Mouse (Mus musculus) CH12.LX (cell line): ENCODE results near the gene Prss8. TPM values are rescaled to one million over a fixed set of nuclear protein-coding genes. Genes with fewer than 3 reads are reported as not detected.
A peak's percentile ranks its signal among the peaks of the same experiment; 100 is the strongest.

Experiments
- DNase-seq: peaks from one replicate; pipeline ENCODE4 v3.0.0-alpha.2; 2013; ENCODE audit errors: extremely low read depth
- H3K27ac ChIP-seq: 2 replicates; pipeline ENCODE4 v1.5.1; 2012; ENCODE audit warnings: low read depth, mild to moderate bottlenecking, control low read depth, moderate library complexity; ENCODE audit not compliant: insufficient read depth
- H3K27me3 ChIP-seq: replicated peaks from 2 replicates; pipeline ENCODE3; 2012; ENCODE audit warnings: inconsistent platforms
- H3K36me3 ChIP-seq, 2 experiments: replicated peaks in 1 of 2; 2 replicates each; pipeline versions ENCODE3 to v1.6.1; 2012; ENCODE audit warnings: inconsistent platforms in 1 of 2, low read length in 1 of 2, mild to moderate bottlenecking in 1 of 2, mixed read lengths in 1 of 2, moderate library complexity in 1 of 2; ENCODE audit not compliant: control insufficient read depth in 1 of 2, insufficient read depth in 1 of 2
- H3K4me1 ChIP-seq, 2 experiments: 2 replicates each; pipeline ENCODE4 v1.6.1; 2012; ENCODE audit warnings: inconsistent platforms in 1 of 2, moderate library complexity in 1 of 2; ENCODE audit not compliant: insufficient read depth in 2 of 2, control insufficient read depth in 1 of 2
- H3K4me2 ChIP-seq: 2 replicates; pipeline ENCODE4 v1.6.1; 2012; ENCODE audit warnings: low read depth, mild to moderate bottlenecking, control low read depth; ENCODE audit not compliant: poor library complexity, insufficient read depth, severe bottlenecking
- H3K4me3 ChIP-seq, 3 experiments: fragments of 150-350 bp in 1 of 3; sonication (generic) in 1 of 3; replicated peaks in 1 of 3; 2 replicates each; pipeline versions ENCODE3 to v1.5.1; 2011 to 2012; ENCODE audit warnings: low read depth in 2 of 3, low read length in 2 of 3, mild to moderate bottlenecking in 2 of 3, moderate library complexity in 2 of 3, control low read depth in 1 of 3, improper control_type of control experiment in 1 of 3, inconsistent platforms in 1 of 3, mixed read lengths in 1 of 3; ENCODE audit not compliant: poor library complexity in 1 of 3
- H3K79me2 ChIP-seq: replicated peaks from 2 replicates; pipeline ENCODE4 v1.6.1; 2012; ENCODE audit warnings: mild to moderate bottlenecking, moderate library complexity; ENCODE audit not compliant: control insufficient read depth, poor library complexity, insufficient read depth, severe bottlenecking; ENCODE audit errors: extremely low read depth
- H3K9ac ChIP-seq: 2 replicates; pipeline ENCODE4 v1.6.1; 2012; ENCODE audit warnings: low read depth, mild to moderate bottlenecking, control low read depth, moderate library complexity; ENCODE audit not compliant: insufficient read depth
- H3K9me3 ChIP-seq: replicated peaks from 2 replicates; pipeline ENCODE3; 2012; ENCODE audit warnings: low read length, inconsistent platforms, mixed read lengths
- BHLHE40 ChIP-seq: IDR thresholded peaks from 2 replicates; pipeline ENCODE4 v1.6.1; 2011; ENCODE audit warnings: mild to moderate bottlenecking, low read depth, low read length, improper control_type of control experiment
- CHD2 ChIP-seq: IDR thresholded peaks from 2 replicates; pipeline ENCODE4 v1.6.1; 2011; ENCODE audit warnings: low read length, improper control_type of control experiment
- CTCF ChIP-seq, 2 experiments: IDR thresholded peaks in 1 of 2; conservative IDR thresholded peaks in 1 of 2; 2 replicates each; pipeline ENCODE4 v1.5.1; 2011 to 2012; ENCODE audit warnings: low read depth in 2 of 2, low read length in 2 of 2, improper control_type of control experiment in 1 of 2, inconsistent platforms in 1 of 2, mild to moderate bottlenecking in 1 of 2, moderate library complexity in 1 of 2
- E2F4 ChIP-seq: IDR thresholded peaks from 2 replicates; pipeline ENCODE4 v1.6.1; 2011; ENCODE audit warnings: low read depth, low read length, improper control_type of control experiment; ENCODE audit not compliant: insufficient replicate concordance
- ELF1 ChIP-seq: IDR thresholded peaks from 2 replicates; pipeline ENCODE4 v1.6.1; 2014; ENCODE audit warnings: low read depth, mild to moderate bottlenecking, inconsistent platforms, low read length, improper control_type of control experiment
- EP300 ChIP-seq: IDR thresholded peaks from 2 replicates; pipeline ENCODE4 v1.6.1; 2011; ENCODE audit warnings: low read length, improper control_type of control experiment
- ETS1 ChIP-seq: conservative IDR thresholded peaks from 2 replicates; pipeline ENCODE4 v1.6.1; 2012; ENCODE audit warnings: low read depth, mild to moderate bottlenecking, inconsistent platforms, low read length, improper control_type of control experiment, moderate library complexity
- HCFC1 ChIP-seq: IDR thresholded peaks from 2 replicates; pipeline ENCODE4 v1.6.1; 2012; ENCODE audit warnings: low read depth, mild to moderate bottlenecking, inconsistent platforms, low read length, improper control_type of control experiment
- IRF4 ChIP-seq: IDR thresholded peaks from 2 replicates; pipeline ENCODE4 v1.6.1; 2014; ENCODE audit warnings: low read depth, mild to moderate bottlenecking, inconsistent platforms, low read length, improper control_type of control experiment
- JUN ChIP-seq: IDR thresholded peaks from 2 replicates; pipeline ENCODE4 v1.6.1; 2011; ENCODE audit warnings: low read depth, mild to moderate bottlenecking, low read length, improper control_type of control experiment, moderate library complexity; ENCODE audit not compliant: insufficient read depth
- JUND ChIP-seq: conservative IDR thresholded peaks from 2 replicates; pipeline ENCODE4 v1.6.1; 2011; ENCODE audit warnings: low read depth, low read length, improper control_type of control experiment
- KAT2A ChIP-seq: IDR thresholded peaks from 2 replicates; pipeline ENCODE4 v1.6.1; 2012; ENCODE audit warnings: low read length, improper control_type of control experiment, inconsistent platforms; ENCODE audit not compliant: insufficient replicate concordance
- MAFK ChIP-seq: IDR thresholded peaks from 2 replicates; pipeline ENCODE4 v1.6.1; 2011; ENCODE audit warnings: low read length, improper control_type of control experiment; ENCODE audit not compliant: insufficient replicate concordance
- MAX ChIP-seq: IDR thresholded peaks from 2 replicates; pipeline ENCODE4 v1.6.1; 2011; ENCODE audit warnings: low read length, improper control_type of control experiment
- MAZ ChIP-seq: IDR thresholded peaks from 2 replicates; pipeline ENCODE4 v1.6.1; 2012; ENCODE audit warnings: low read depth, mild to moderate bottlenecking, inconsistent platforms, low read length, improper control_type of control experiment, moderate library complexity
- MEF2A ChIP-seq: IDR thresholded peaks from 2 replicates; pipeline ENCODE4 v1.6.1; 2014; ENCODE audit warnings: low read depth, mild to moderate bottlenecking, inconsistent platforms, low read length, improper control_type of control experiment, borderline replicate concordance
- MXI1 ChIP-seq: IDR thresholded peaks from 2 replicates; pipeline ENCODE4 v1.6.1; 2011; ENCODE audit warnings: mild to moderate bottlenecking, low read depth, low read length, improper control_type of control experiment
- MYC ChIP-seq: IDR thresholded peaks from 2 replicates; pipeline ENCODE4 v1.6.1; 2011; ENCODE audit warnings: low read depth, mild to moderate bottlenecking, improper control_type of control experiment, low read length
- NELFE ChIP-seq: IDR thresholded peaks from 2 replicates; pipeline ENCODE4 v1.6.1; 2011; ENCODE audit warnings: low read depth, low read length, improper control_type of control experiment
- NRF1 ChIP-seq: IDR thresholded peaks from 2 replicates; pipeline ENCODE4 v1.6.1; 2014; ENCODE audit warnings: low read depth, mild to moderate bottlenecking, inconsistent platforms, low read length, improper control_type of control experiment, moderate library complexity
- PAX5 ChIP-seq: IDR thresholded peaks from 2 replicates; pipeline ENCODE4 v1.6.1; 2012; ENCODE audit warnings: low read length, inconsistent platforms, mixed read lengths
- POLR2A ChIP-seq: IDR thresholded peaks from 2 replicates; pipeline ENCODE4 v1.6.1; 2011; ENCODE audit warnings: low read depth, mild to moderate bottlenecking, improper control_type of control experiment, low read length
- POLR2AphosphoS2 ChIP-seq: IDR thresholded peaks from 2 replicates; pipeline ENCODE4 v1.6.1; 2011; ENCODE audit warnings: low read depth, low read length, improper control_type of control experiment
- RAD21 ChIP-seq: IDR thresholded peaks from 2 replicates; pipeline ENCODE4 v1.6.1; 2011; ENCODE audit warnings: low read depth, mild to moderate bottlenecking, low read length, improper control_type of control experiment, moderate library complexity
- RCOR1 ChIP-seq: conservative IDR thresholded peaks from 2 replicates; pipeline ENCODE4 v1.6.1; 2012; ENCODE audit warnings: low read depth, mild to moderate bottlenecking, inconsistent platforms, low read length, improper control_type of control experiment
- SIN3A ChIP-seq: IDR thresholded peaks from 2 replicates; pipeline ENCODE4 v1.6.1; 2012; ENCODE audit warnings: low read length, improper control_type of control experiment, inconsistent platforms
- SMC3 ChIP-seq: IDR thresholded peaks from 2 replicates; pipeline ENCODE4 v1.6.1; 2011; ENCODE audit warnings: low read depth, low read length, improper control_type of control experiment
- TBP ChIP-seq: conservative IDR thresholded peaks from 2 replicates; pipeline ENCODE4 v1.6.1; 2011; ENCODE audit warnings: low read depth, low read length, improper control_type of control experiment
- TCF12 ChIP-seq: IDR thresholded peaks from 2 replicates; pipeline ENCODE4 v1.6.1; 2014; ENCODE audit warnings: low read depth, mild to moderate bottlenecking, inconsistent platforms, low read length, improper control_type of control experiment
- UBTF ChIP-seq: IDR thresholded peaks from 2 replicates; pipeline ENCODE4 v1.6.1; 2012; ENCODE audit warnings: low read depth, mild to moderate bottlenecking, inconsistent platforms, low read length, improper control_type of control experiment, moderate library complexity
- USF2 ChIP-seq: conservative IDR thresholded peaks from 2 replicates; pipeline ENCODE4 v1.6.1; 2011; ENCODE audit warnings: low read depth, low read length, improper control_type of control experiment
- ZKSCAN1 ChIP-seq: IDR thresholded peaks from 2 replicates; pipeline ENCODE4 v1.6.1; 2012; ENCODE audit warnings: low read depth, inconsistent platforms, low read length, improper control_type of control experiment, borderline replicate concordance
- ZMIZ1 ChIP-seq: IDR thresholded peaks from 2 replicates; pipeline ENCODE4 v1.6.1; 2012; ENCODE audit warnings: low read depth, mild to moderate bottlenecking, inconsistent platforms, low read length, improper control_type of control experiment
- ZNF384 ChIP-seq: IDR thresholded peaks from 2 replicates; pipeline ENCODE4 v1.6.1; 2012; ENCODE audit warnings: low read depth, low read length, improper control_type of control experiment, inconsistent platforms
- dilution Hi-C: fragments of 300-500 bp; cut with MboI; formaldehyde crosslinking; loops from 2 replicates; pipeline ENCODE4 v1.14.3; 2020; ENCODE audit warnings: low sequenced_read_pairs; ENCODE audit not compliant: extremely low pct_unique_long_range_greater_than_20kb, extremely low pct_ligation_motif_present
- in situ Hi-C: fragments of 300-500 bp; cut with MboI; formaldehyde crosslinking; loops from 3 replicates; pipeline ENCODE4 v1.14.3; 2019; ENCODE audit warnings: low sequenced_read_pairs, low pct_ligation_motif_present, low pct_unique_long_range_greater_than_20kb, mixed read lengths
- polyA plus RNA-seq: library from polyadenylated mRNA; unstranded; fragments of >175 nt; gene quantifications from 2 replicates; pipeline ENCODE4 v1.2.1, GENCODE M21; 2012; ENCODE audit warnings: low read depth; ENCODE audit not compliant: insufficient read length
- total RNA-seq, 2 experiments: library from RNA; depleted of rRNA; stranded (reverse); fragments of 300-350 nt in 1 of 2; fragments of >200 nt in 1 of 2; gene quantifications; 2 replicates each; pipeline ENCODE4 v1.2.3; 2012 to 2014

The Prss8 gene
- total and polyA plus RNA-seq, 3 experiments = 0.08 TPM; not detected in 2

DNA sequence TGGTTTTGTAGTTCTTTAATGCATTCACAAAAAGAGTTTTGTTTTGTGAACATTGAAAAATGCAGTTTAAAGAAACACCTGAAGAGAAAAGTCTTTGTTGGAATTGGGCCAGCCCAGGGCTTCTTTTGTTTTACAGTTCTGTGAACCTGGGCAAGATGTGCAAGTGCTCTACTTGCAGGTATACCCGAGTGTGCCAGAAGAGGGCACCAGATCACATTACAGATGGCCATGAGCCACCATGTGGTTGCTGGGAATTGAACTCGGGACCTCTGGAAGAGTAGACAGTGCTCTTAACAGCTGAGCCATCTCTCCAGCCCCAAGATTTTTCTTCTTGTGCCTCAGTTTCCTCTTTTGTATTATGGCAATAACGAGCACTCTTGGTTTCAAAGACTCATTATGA, 11.7 kb downstream of the Prss8 start:
- TF ChIP-seq NELFE (no peak), ZKSCAN1 (no peak), SMC3 (peak; percentile 44), MYC (peak; percentile 92), PAX5 (no peak), RAD21 (peak; percentile 34), CTCF (conservative IDR thresholded peaks at IDR 0.05 in 1 of 2, IDR thresholded peaks at IDR 0.05 in 1 of 2; ENCODE audit: low read depth in 2 of 2, low read length in 2 of 2) (peak; percentile 41 to 67), TBP (no peak), IRF4 (no peak), USF2 (no peak), ZNF384 (no peak), ELF1 (no peak), MEF2A (no peak), E2F4 (no peak), JUND (no peak)
- Histone ChIP-seq H3K4me1 (peaks cover 8 to 43% of the 10 kb centered on the region in 2 experiments), H3K27me3 (no peaks in the 10 kb centered on the region), H3K4me2 (no peak overlapping the region), H3K36me3 (peaks cover 12 to 37% of the 10 kb centered on the region in 2 experiments), H3K9ac (no peak overlapping the region), H3K9me3 (no peaks in the 10 kb centered on the region), H3K79me2 (peaks cover 4% of the 10 kb centered on the region; the same call in 1 of the 2 replicates), H3K4me3 (no peak overlapping the region), H3K27ac (no peak overlapping the region)
- dilution Hi-C loops (no loop called here), in situ Hi-C loops (no loop called here)
- DNase-seq = peak; percentile 67

DNA sequence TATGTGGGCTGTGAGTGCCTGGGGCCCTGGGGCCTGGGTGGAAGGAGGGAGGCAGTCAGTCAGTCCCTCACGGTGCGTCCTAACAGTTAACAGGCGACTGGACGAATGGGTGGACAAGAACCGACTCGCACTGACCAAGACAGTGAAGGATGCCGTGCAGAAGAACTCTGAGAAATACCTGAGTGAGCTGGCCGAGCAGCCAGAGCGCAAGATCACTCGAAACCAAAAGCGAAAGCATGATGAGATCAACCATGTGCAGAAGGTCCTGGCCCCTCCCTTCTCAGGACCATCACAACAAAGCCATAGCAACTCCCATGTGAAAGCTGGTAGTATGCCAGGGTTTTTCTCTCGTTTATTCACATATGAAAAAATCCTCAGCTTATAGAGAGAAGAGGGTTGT, 14.6 kb downstream of the Prss8 start:
- no peaks in the 10 kb centered on the region for H3K9me3 ChIP-seq
- H3K36me3 ChIP-seq = peaks cover 8 to 32% of the 10 kb centered on the region in 2 experiments
- peak overlapping the region; percentile 84 for H3K4me2 ChIP-seq
- DNase-seq = peak; percentile 89
- H3K79me2 ChIP-seq = peaks cover 11% of the 10 kb centered on the region; the same call in 1 of the 2 replicates
- H3K27me3 ChIP-seq = no peaks in the 10 kb centered on the region
- dilution Hi-C loops = no loop called here
- H3K27ac ChIP-seq = peak overlapping the region; percentile 93
- peak overlapping the region; percentile 62 to 68 (median 65) for H3K4me3 ChIP-seq
- H3K9ac ChIP-seq = peak overlapping the region; percentile 87
- in situ Hi-C loops = no loop called here
- H3K4me1 ChIP-seq = peaks cover 3 to 31% of the 10 kb centered on the region in 2 experiments; a peak in 3 of 4 replicates
- TF ChIP-seq TCF12 (peak; percentile 66; the same call in 1 of the 2 replicates), POLR2A (peak; percentile 63), RCOR1 (no peak), JUN (peak; percentile 40; the same call in 1 of the 2 replicates), POLR2AphosphoS2 (no peak), NELFE (peak; percentile 47), ZMIZ1 (0 out of 2 replicates have a peak, but pooled peaks have one; percentile 63), EP300 (peak; percentile 1; the same call in 1 of the 2 replicates), KAT2A (0 out of 2 replicates have a peak, but pooled peaks have one; percentile 7), NRF1 (peak; percentile 45; the same call in 1 of the 2 replicates), SMC3 (no peak), MAX (peak; percentile 94), CHD2 (no peak), UBTF (no peak), MXI1 (peak; percentile 95), MAFK (no peak), JUND (peak; percentile 49), USF2 (no peak), HCFC1 (no peak; the same call in 1 of the 2 replicates), SIN3A (peak; percentile 95), BHLHE40 (peak; percentile 55), ETS1 (peak; percentile 88), MAZ (peak; percentile 73; the same call in 1 of the 2 replicates)
